Mouse (Mus musculus) B cell, adult 67 days (primary cell): ENCODE measurements around the gene Olfr822. TPM values are rescaled to one million over a fixed set of nuclear protein-coding genes. Genes with fewer than 3 reads are reported as not detected.

Experiments
- total RNA-seq, 2 experiments: library from RNA; stranded (reverse); gene quantifications; 4 replicates each; pipeline ENCODE4 v1.2.4; 2023

Olfr822 gene
- total RNA-seq: not detected

DNA sequence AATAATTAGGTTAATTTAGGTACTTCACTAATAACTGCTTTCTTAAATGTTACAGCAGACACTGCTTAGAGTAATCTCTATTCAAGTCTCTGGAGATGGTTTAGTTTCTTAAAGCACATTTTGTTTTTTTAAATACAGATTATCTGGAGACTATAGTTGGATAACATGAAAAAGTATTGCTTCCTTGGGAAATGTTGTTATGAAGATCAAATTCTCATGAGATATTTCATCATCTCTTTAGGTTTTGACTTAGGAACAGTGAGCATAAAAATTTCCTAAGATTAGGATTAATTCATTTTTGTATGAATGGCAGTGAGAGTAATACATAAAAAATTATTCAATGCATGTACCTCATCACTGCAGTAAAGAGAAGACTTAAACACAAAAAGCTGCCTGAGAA is at the start of gene Olfr822:
Gene Olfr822, plus strand, starts transcription at position 301 of the 400 bp plus-strand sequence.

GRCm38 (mm10) chr10:130030048-130030447 is 41.0 kb upstream of the Olfr822 start, which contains the start of gene Olfr821:
Gene Olfr821, plus strand, starts transcription at chr10:130030348.

GRCm38 (mm10) chr10:130115283-130115682 is 44.3 kb downstream of the Olfr822 start, which contains the start of gene Olfr823:
Gene Olfr823, minus strand, starts transcription at chr10:130115383.

Other genes starting within 250 kb of the Olfr822 start
- not detected for gene Olfr812, start 225.1 kb upstream of the Olfr822 start, total RNA-seq
- not detected for gene Olfr813, start 215.8 kb upstream of the Olfr822 start, total RNA-seq
- gene Olfr814, start 191.4 kb upstream of the Olfr822 start, total RNA-seq: not detected
- gene Olfr815, start 165.3 kb upstream of the Olfr822 start, total RNA-seq: not detected
- not detected for gene Olfr816, start 155.6 kb upstream of the Olfr822 start, total RNA-seq
- not detected for gene Olfr818, start 122.1 kb upstream of the Olfr822 start, total RNA-seq
- not detected for gene Olfr819, start 103.9 kb upstream of the Olfr822 start, total RNA-seq
- not detected for gene Olfr247, start 95.1 kb upstream of the Olfr822 start, total RNA-seq
- not detected for gene Gm10310, start 86.1 kb upstream of the Olfr822 start, total RNA-seq
- gene Olfr820, start 58.6 kb upstream of the Olfr822 start, total RNA-seq: not detected
- gene Olfr821, start 40.9 kb upstream of the Olfr822 start, total RNA-seq: not detected
- not detected for gene Olfr823, start 44.2 kb downstream of the Olfr822 start, total RNA-seq
- gene Olfr824, start 58.8 kb downstream of the Olfr822 start, total RNA-seq: not detected
- gene Olfr825, start 95.6 kb downstream of the Olfr822 start, total RNA-seq: not detected
- gene Olfr826, start 113.0 kb downstream of the Olfr822 start, total RNA-seq: not detected
- not detected for gene Olfr827, start 143.2 kb downstream of the Olfr822 start, total RNA-seq
- under 1 TPM in 1 of 2 experiments, not detected in 1; 0.33 TPM for gene Neurod4, start 209.0 kb downstream of the Olfr822 start, total RNA-seq